Mouse (Mus musculus) adrenal gland, postnatal 10 days (tissue): ENCODE data around the gene Vwce. TPM values are rescaled to one million over a fixed set of nuclear protein-coding genes. Genes with fewer than 3 reads are reported as not detected.
A peak's percentile ranks its signal among the peaks of the same experiment; 100 is the strongest.

ENCODE experiments used
- DNase-seq: peaks from one replicate; pipeline ENCODE4 v3.0.0; 2021; ENCODE audit warnings: mixed read lengths
- total RNA-seq, 2 experiments: library from RNA; stranded (reverse); gene quantifications; 2 replicates each; pipeline ENCODE4 v1.2.3; 2021

The Vwce gene
- total RNA-seq, 2 experiments from 2014 or later = 1.9 to 3.2 TPM

- peak; percentile 38 for DNase-seq
These were observed 11.6 kb downstream of the Vwce start for GRCm38 (mm10) chr19:10645616-10646015.

GRCm38 (mm10) chr19:10648156-10648555, 14.1 kb downstream of the Vwce start:
- no peak for DNase-seq

GRCm38 (mm10) chr19:10656058-10656457, 22.0 kb downstream of the Vwce start:
- DNase-seq = no peak

GRCm38 (mm10) chr19:10657742-10658141, 23.7 kb downstream of the Vwce start:
- DNase-seq = no peak

GRCm38 (mm10) chr19:10658406-10658805, 24.4 kb downstream of the Vwce start:
- no peak for DNase-seq

- DNase-seq = no peak
These were observed 27.4 kb downstream of the Vwce start for GRCm38 (mm10) chr19:10661373-10661772.

- DNase-seq = no peak
These were observed 27.9 kb downstream of the Vwce start for GRCm38 (mm10) chr19:10661919-10662318.

- no peak for DNase-seq
These were observed 28.7 kb downstream of the Vwce start for GRCm38 (mm10) chr19:10662665-10663064.

GRCm38 (mm10) chr19:10665093-10665492, 31.1 kb downstream of the Vwce start:
- DNase-seq = no peak

- peak; percentile 78 for DNase-seq
These were observed 31.5 kb downstream of the Vwce start for GRCm38 (mm10) chr19:10665499-10665898.

GRCm38 (mm10) chr19:10671319-10671718, 37.3 kb downstream of the Vwce start:
- DNase-seq = no peak

GRCm38 (mm10) chr19:10671854-10672417, 37.9 kb downstream of the Vwce start:
- DNase-seq = no peak

GRCm38 (mm10) chr19:10673275-10673674, 39.3 kb downstream of the Vwce start:
- DNase-seq = no peak

GRCm38 (mm10) chr19:10676656-10677055, 42.6 kb downstream of the Vwce start:
- no peak for DNase-seq

GRCm38 (mm10) chr19:10677915-10678771, 44.1 kb downstream of the Vwce start, which contains the start of gene Pga5:
TSS of gene Pga5 (minus strand) at chr19:10678071.
- DNase-seq = peak; percentile 91

- DNase-seq = no peak
These were observed 44.7 kb downstream of the Vwce start for GRCm38 (mm10) chr19:10678772-10679067.

GRCm38 (mm10) chr19:10681571-10681970, 47.6 kb downstream of the Vwce start:
- DNase-seq = no peak

GRCm38 (mm10) chr19:10685081-10685480, 51.1 kb downstream of the Vwce start:
- DNase-seq = no peak

- no peak for DNase-seq
These were observed 51.7 kb downstream of the Vwce start for GRCm38 (mm10) chr19:10685727-10686126.

- DNase-seq = peak; percentile 99
These were observed 54.7 kb downstream of the Vwce start, which contains the start of gene Vps37c for GRCm38 (mm10) chr19:10688537-10689352. TSS of gene Vps37c (plus strand) at chr19:10688735.

- DNase-seq = peak; percentile 35
These were observed 55.6 kb downstream of the Vwce start for GRCm38 (mm10) chr19:10689470-10690166.

GRCm38 (mm10) chr19:10690336-10690735, 56.3 kb downstream of the Vwce start:
- peak; percentile 61 for DNase-seq
